Mouse (Mus musculus): Measurements from ENCODE around the gene Dhodh.

GRCm38 (mm10) chr8:109609153-109609502, 655 bp upstream of the Dhodh start:
- TF ChIP-seq CTCF (IDR thresholded peaks at IDR 0.05; ENCODE audit: control insufficient read depth, insufficient read depth, low read length) (no peak), POLR2A (IDR thresholded peaks at IDR 0.05; ENCODE audit: borderline replicate concordance, control insufficient read depth, low read depth, low read length) (no peak)
